Mouse (Mus musculus) E14TG2a.4 (cell line): Measurements from ENCODE around the gene Eif5b.

Source experiments
- H3K27me3 ChIP-seq: 2 replicates; pipeline ENCODE4 v1.6.1; 2014; ENCODE audit warnings: low read length, control low read depth; ENCODE audit not compliant: insufficient read depth
- H3K36me3 ChIP-seq: 2 replicates; pipeline ENCODE4 v1.6.1; 2014; ENCODE audit warnings: low read length, control low read depth; ENCODE audit not compliant: insufficient read depth
- H3K4me1 ChIP-seq: replicated peaks from 2 replicates; pipeline ENCODE4 v1.6.1; 2014; ENCODE audit warnings: low read depth, low read length, control low read depth
- H3K4me3 ChIP-seq: replicated peaks from 2 replicates; pipeline ENCODE4 v1.5.1; 2014; ENCODE audit warnings: mild to moderate bottlenecking, low read length
- H3K9me3 ChIP-seq: 2 replicates; pipeline ENCODE4 v1.6.1; 2014; ENCODE audit warnings: low read length, control low read depth
- CTCF ChIP-seq: conservative IDR thresholded peaks from 2 replicates; pipeline ENCODE4 v1.5.1; 2014; ENCODE audit warnings: low read length
- NANOG ChIP-seq: IDR thresholded peaks from 2 replicates; pipeline ENCODE4 v1.6.1; 2014; ENCODE audit warnings: borderline replicate concordance, low read length, mixed read lengths
- POU5F1 ChIP-seq: IDR thresholded peaks from 2 replicates; pipeline ENCODE4 v1.6.1; 2014; ENCODE audit warnings: low read length, borderline replicate concordance

Gene Eif5b

GRCm38 (mm10) chr1:37997867-37998266 lies at the start of gene Eif5b, which contains the start of gene Txndc9:
Gene Eif5b, plus strand, starts transcription at chr1:37998010.
Gene Txndc9, minus strand, starts transcription at chr1:37997893.
- no peak for TF ChIP-seq NANOG
- no peak for TF ChIP-seq CTCF
- TF ChIP-seq POU5F1, result no peak
- Histone ChIP-seq H3K36me3 (peaks cover 35% of the 10 kb centered on the region), H3K27me3 (no peaks in the 10 kb centered on the region), H3K4me1 (peaks cover 47% of the 10 kb centered on the region), H3K4me3 (peak within 1 kb of the TSS; percentile 92), H3K9me3 (no peaks in the 10 kb centered on the region)

GRCm38 (mm10) chr1:37948906-37949305 lies 48.9 kb upstream of the Eif5b start:
- Histone ChIP-seq H3K9me3 (peaks cover 25% of the 10 kb centered on the region), H3K4me3 (no peak overlapping the region)
- no peak for TF ChIP-seq NANOG
- TF ChIP-seq POU5F1, result no peak

GRCm38 (mm10) chr1:37954786-37955185 lies 43.0 kb upstream of the Eif5b start:
- no peaks in the 10 kb centered on the region for H3K36me3 ChIP-seq
- H3K4me3 ChIP-seq, result no peak overlapping the region
- TF ChIP-seq POU5F1 (no peak), CTCF (no peak), NANOG (no peak)
- H3K27me3 ChIP-seq, result no peaks in the 10 kb centered on the region
- peaks cover 30% of the 10 kb centered on the region for H3K9me3 ChIP-seq
- peaks cover 41% of the 10 kb centered on the region for H3K4me1 ChIP-seq

More at GRCm38 (mm10) chr1:37948906-37949305, 48.9 kb upstream of the Eif5b start:
- no peaks in the 10 kb centered on the region for H3K36me3 ChIP-seq
- peaks cover 8% of the 10 kb centered on the region; the same call in 1 of the 2 replicates for H3K27me3 ChIP-seq
- peaks cover 19% of the 10 kb centered on the region for H3K4me1 ChIP-seq

GRCm38 (mm10) chr1:37955251-37955650 lies 42.6 kb upstream of the Eif5b start:
- no peak for TF ChIP-seq POU5F1
- Histone ChIP-seq H3K27me3 (no peaks in the 10 kb centered on the region), H3K36me3 (no peaks in the 10 kb centered on the region), H3K4me3 (no peak overlapping the region), H3K9me3 (peaks cover 30% of the 10 kb centered on the region), H3K4me1 (peaks cover 44% of the 10 kb centered on the region)

- Histone ChIP-seq H3K4me3 (no peak overlapping the region), H3K27me3 (no peaks in the 10 kb centered on the region), H3K36me3 (no peaks in the 10 kb centered on the region), H3K9me3 (peaks cover 14% of the 10 kb centered on the region), H3K4me1 (peaks cover 49% of the 10 kb centered on the region)
- TF ChIP-seq POU5F1 (no peak), CTCF (no peak), NANOG (no peak)
Observed at GRCm38 (mm10) chr1:37956690-37957431, 40.9 kb upstream of the Eif5b start.

- peaks cover 7% of the 10 kb centered on the region for H3K9me3 ChIP-seq
- TF ChIP-seq NANOG (no peak), CTCF (no peak), POU5F1 (no peak)
- peaks cover 49% of the 10 kb centered on the region for H3K4me1 ChIP-seq
- H3K4me3 ChIP-seq, result no peak within 1 kb of the TSS
- H3K27me3 ChIP-seq, result no peaks in the 10 kb centered on the region
- H3K36me3 ChIP-seq, result no peaks in the 10 kb centered on the region
Observed at GRCm38 (mm10) chr1:37957659-37958058, 40.2 kb upstream of the Eif5b start, which contains the start of gene Lyg1. Gene Lyg1, minus strand, starts transcription at chr1:37957759.

GRCm38 (mm10) chr1:37958516-37958915 lies 39.3 kb upstream of the Eif5b start:
- H3K4me1 ChIP-seq, result peaks cover 49% of the 10 kb centered on the region
- TF ChIP-seq CTCF, result no peak
- no peak for TF ChIP-seq NANOG
- no peak for TF ChIP-seq POU5F1
- peaks cover 5% of the 10 kb centered on the region for H3K9me3 ChIP-seq
- no peaks in the 10 kb centered on the region for H3K36me3 ChIP-seq
- H3K27me3 ChIP-seq, result no peaks in the 10 kb centered on the region
- no peak overlapping the region for H3K4me3 ChIP-seq

GRCm38 (mm10) chr1:37959486-37959885 lies 38.3 kb upstream of the Eif5b start:
- peaks cover 1% of the 10 kb centered on the region; the same call in 1 of the 2 replicates for H3K9me3 ChIP-seq
- H3K27me3 ChIP-seq, result no peaks in the 10 kb centered on the region
- no peak overlapping the region for H3K4me3 ChIP-seq
- H3K4me1 ChIP-seq, result peaks cover 49% of the 10 kb centered on the region
- TF ChIP-seq NANOG, result no peak
- no peak for TF ChIP-seq POU5F1
- no peak for TF ChIP-seq CTCF
- no peaks in the 10 kb centered on the region for H3K36me3 ChIP-seq

- no peaks in the 10 kb centered on the region for H3K27me3 ChIP-seq
- no peaks in the 10 kb centered on the region for H3K9me3 ChIP-seq
- H3K36me3 ChIP-seq, result no peaks in the 10 kb centered on the region
- H3K4me1 ChIP-seq, result peaks cover 14% of the 10 kb centered on the region
- no peak overlapping the region for H3K4me3 ChIP-seq
- TF ChIP-seq CTCF (peak; percentile 34), POU5F1 (no peak)
Observed at GRCm38 (mm10) chr1:37965571-37965970, 32.2 kb upstream of the Eif5b start.
